Mouse (Mus musculus) erythroblast, embryonic 14.5 days (primary cell): ENCODE results near the gene Ttyh1.

ENCODE experiments used
- GATA1 ChIP-seq: IDR thresholded peaks from 2 replicates; pipeline ENCODE4 v1.6.1; 2012; ENCODE audit warnings: low read length, inconsistent platforms, mixed read lengths
- TAL1 ChIP-seq: IDR thresholded peaks from 3 replicates; pipeline ENCODE4 v1.6.1; 2012; ENCODE audit warnings: low read length, inconsistent platforms, mixed read lengths

GRCm38 (mm10) chr7:4150811-4151221 is 31.6 kb downstream of the Ttyh1 start:
- TF ChIP-seq GATA1, result no peak
- TF ChIP-seq TAL1, result no peak
